Mouse (Mus musculus) CH12.LX (cell line): Measurements from ENCODE around the gene Ccnk. TPM values are rescaled to one million over a fixed set of nuclear protein-coding genes. Genes with fewer than 3 reads are reported as not detected.

Experiments used
- DNase-seq: peaks from one replicate; pipeline ENCODE4 v3.0.0-alpha.2; 2013; ENCODE audit errors: extremely low read depth
- H3K27ac ChIP-seq: 2 replicates; pipeline ENCODE4 v1.5.1; 2012; ENCODE audit warnings: low read depth, mild to moderate bottlenecking, control low read depth, moderate library complexity; ENCODE audit not compliant: insufficient read depth
- H3K27me3 ChIP-seq: replicated peaks from 2 replicates; pipeline ENCODE3; 2012; ENCODE audit warnings: inconsistent platforms
- H3K36me3 ChIP-seq, 2 experiments: replicated peaks in 1 of 2; 2 replicates each; pipeline versions ENCODE3 to v1.6.1; 2012; ENCODE audit warnings: inconsistent platforms in 1 of 2, low read length in 1 of 2, mild to moderate bottlenecking in 1 of 2, mixed read lengths in 1 of 2, moderate library complexity in 1 of 2; ENCODE audit not compliant: control insufficient read depth in 1 of 2, insufficient read depth in 1 of 2
- H3K4me1 ChIP-seq, 2 experiments: 2 replicates each; pipeline ENCODE4 v1.6.1; 2012; ENCODE audit warnings: inconsistent platforms in 1 of 2, moderate library complexity in 1 of 2; ENCODE audit not compliant: insufficient read depth in 2 of 2, control insufficient read depth in 1 of 2
- H3K4me2 ChIP-seq: 2 replicates; pipeline ENCODE4 v1.6.1; 2012; ENCODE audit warnings: low read depth, mild to moderate bottlenecking, control low read depth; ENCODE audit not compliant: poor library complexity, insufficient read depth, severe bottlenecking
- H3K4me3 ChIP-seq, 3 experiments: fragments of 150-350 bp in 1 of 3; sonication (generic) in 1 of 3; replicated peaks in 1 of 3; 2 replicates each; pipeline versions ENCODE3 to v1.5.1; 2011 to 2012; ENCODE audit warnings: low read depth in 2 of 3, low read length in 2 of 3, mild to moderate bottlenecking in 2 of 3, moderate library complexity in 2 of 3, control low read depth in 1 of 3, improper control_type of control experiment in 1 of 3, inconsistent platforms in 1 of 3, mixed read lengths in 1 of 3; ENCODE audit not compliant: poor library complexity in 1 of 3
- H3K79me2 ChIP-seq: replicated peaks from 2 replicates; pipeline ENCODE4 v1.6.1; 2012; ENCODE audit warnings: mild to moderate bottlenecking, moderate library complexity; ENCODE audit not compliant: control insufficient read depth, poor library complexity, insufficient read depth, severe bottlenecking; ENCODE audit errors: extremely low read depth
- H3K9ac ChIP-seq: 2 replicates; pipeline ENCODE4 v1.6.1; 2012; ENCODE audit warnings: low read depth, mild to moderate bottlenecking, control low read depth, moderate library complexity; ENCODE audit not compliant: insufficient read depth
- H3K9me3 ChIP-seq: replicated peaks from 2 replicates; pipeline ENCODE3; 2012; ENCODE audit warnings: low read length, inconsistent platforms, mixed read lengths
- CHD2 ChIP-seq: IDR thresholded peaks from 2 replicates; pipeline ENCODE4 v1.6.1; 2011; ENCODE audit warnings: low read length, improper control_type of control experiment
- CTCF ChIP-seq, 2 experiments: IDR thresholded peaks in 1 of 2; conservative IDR thresholded peaks in 1 of 2; 2 replicates each; pipeline ENCODE4 v1.5.1; 2011 to 2012; ENCODE audit warnings: low read depth in 2 of 2, low read length in 2 of 2, improper control_type of control experiment in 1 of 2, inconsistent platforms in 1 of 2, mild to moderate bottlenecking in 1 of 2, moderate library complexity in 1 of 2
- E2F4 ChIP-seq: IDR thresholded peaks from 2 replicates; pipeline ENCODE4 v1.6.1; 2011; ENCODE audit warnings: low read depth, low read length, improper control_type of control experiment; ENCODE audit not compliant: insufficient replicate concordance
- ETS1 ChIP-seq: conservative IDR thresholded peaks from 2 replicates; pipeline ENCODE4 v1.6.1; 2012; ENCODE audit warnings: low read depth, mild to moderate bottlenecking, inconsistent platforms, low read length, improper control_type of control experiment, moderate library complexity
- GABPA ChIP-seq: IDR thresholded peaks from 2 replicates; pipeline ENCODE4 v1.6.1; 2012; ENCODE audit warnings: low read depth, low read length, improper control_type of control experiment, inconsistent platforms; ENCODE audit not compliant: insufficient replicate concordance
- MAX ChIP-seq: IDR thresholded peaks from 2 replicates; pipeline ENCODE4 v1.6.1; 2011; ENCODE audit warnings: low read length, improper control_type of control experiment
- POLR2A ChIP-seq: IDR thresholded peaks from 2 replicates; pipeline ENCODE4 v1.6.1; 2011; ENCODE audit warnings: low read depth, mild to moderate bottlenecking, improper control_type of control experiment, low read length
- RCOR1 ChIP-seq: conservative IDR thresholded peaks from 2 replicates; pipeline ENCODE4 v1.6.1; 2012; ENCODE audit warnings: low read depth, mild to moderate bottlenecking, inconsistent platforms, low read length, improper control_type of control experiment
- SIN3A ChIP-seq: IDR thresholded peaks from 2 replicates; pipeline ENCODE4 v1.6.1; 2012; ENCODE audit warnings: low read length, improper control_type of control experiment, inconsistent platforms
- TCF12 ChIP-seq: IDR thresholded peaks from 2 replicates; pipeline ENCODE4 v1.6.1; 2014; ENCODE audit warnings: low read depth, mild to moderate bottlenecking, inconsistent platforms, low read length, improper control_type of control experiment
- ZC3H11A ChIP-seq: IDR thresholded peaks from 2 replicates; pipeline ENCODE4 v1.6.1; 2012; ENCODE audit warnings: low read depth, mild to moderate bottlenecking, inconsistent platforms, low read length, improper control_type of control experiment
- ZMIZ1 ChIP-seq: IDR thresholded peaks from 2 replicates; pipeline ENCODE4 v1.6.1; 2012; ENCODE audit warnings: low read depth, mild to moderate bottlenecking, inconsistent platforms, low read length, improper control_type of control experiment
- ZNF384 ChIP-seq: IDR thresholded peaks from 2 replicates; pipeline ENCODE4 v1.6.1; 2012; ENCODE audit warnings: low read depth, low read length, improper control_type of control experiment, inconsistent platforms
- dilution Hi-C: fragments of 300-500 bp; cut with MboI; formaldehyde crosslinking; loops from 2 replicates; pipeline ENCODE4 v1.14.3; 2020; ENCODE audit warnings: low sequenced_read_pairs; ENCODE audit not compliant: extremely low pct_unique_long_range_greater_than_20kb, extremely low pct_ligation_motif_present
- in situ Hi-C: fragments of 300-500 bp; cut with MboI; formaldehyde crosslinking; loops from 3 replicates; pipeline ENCODE4 v1.14.3; 2019; ENCODE audit warnings: low sequenced_read_pairs, low pct_ligation_motif_present, low pct_unique_long_range_greater_than_20kb, mixed read lengths
- polyA plus RNA-seq: library from polyadenylated mRNA; unstranded; fragments of >175 nt; gene quantifications from 2 replicates; pipeline ENCODE4 v1.2.1, GENCODE M21; 2012; ENCODE audit warnings: low read depth; ENCODE audit not compliant: insufficient read length
- total RNA-seq, 2 experiments: library from RNA; depleted of rRNA; stranded (reverse); fragments of 300-350 nt in 1 of 2; fragments of >200 nt in 1 of 2; gene quantifications; 2 replicates each; pipeline ENCODE4 v1.2.3; 2012 to 2014

Gene Ccnk
- total and polyA plus RNA-seq, 3 experiments, result 9.2 to 66.8 (median 10.1) TPM

DNA sequence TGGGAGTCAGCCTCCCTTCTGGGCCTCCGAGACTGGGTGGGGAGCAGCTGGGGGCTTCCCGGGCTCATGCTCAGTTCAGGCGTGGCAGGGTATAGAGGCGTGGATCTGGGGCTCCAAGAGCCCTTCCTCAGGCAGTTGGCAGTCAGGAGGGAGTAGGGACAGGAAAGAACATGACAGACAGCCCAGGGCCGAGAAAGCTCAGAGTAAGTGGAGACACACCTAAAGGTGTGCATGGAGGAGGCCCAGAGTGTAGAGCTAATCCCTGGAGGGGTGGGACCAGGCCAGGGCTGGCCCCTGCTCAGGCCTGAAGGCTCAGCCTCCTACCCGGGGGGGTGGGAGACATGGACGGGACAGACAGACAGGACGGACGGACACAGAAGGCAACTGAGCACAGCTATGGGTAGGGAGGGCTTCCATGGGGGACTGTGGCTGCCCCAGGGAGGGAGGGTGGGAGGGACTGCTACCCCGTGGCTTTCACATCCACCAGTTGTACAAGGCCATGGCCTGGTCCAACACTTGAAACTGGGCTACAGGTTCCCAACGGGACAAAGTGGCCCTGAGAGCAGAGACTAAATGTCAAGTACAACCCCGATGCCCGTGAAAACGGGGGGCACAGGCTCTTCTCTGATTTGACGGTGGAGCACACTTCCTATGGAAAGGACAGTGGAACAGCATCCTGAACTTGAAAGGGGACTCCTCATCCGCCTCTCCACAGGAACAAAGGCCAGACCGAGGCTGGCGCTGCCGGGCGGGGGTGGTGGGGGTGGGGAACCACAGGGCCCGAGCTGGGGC lies 40.6 kb downstream of the Ccnk start (continued):
- no peak for TF ChIP-seq ZMIZ1
- TF ChIP-seq, all 38 proteins: peak for 0

DNA sequence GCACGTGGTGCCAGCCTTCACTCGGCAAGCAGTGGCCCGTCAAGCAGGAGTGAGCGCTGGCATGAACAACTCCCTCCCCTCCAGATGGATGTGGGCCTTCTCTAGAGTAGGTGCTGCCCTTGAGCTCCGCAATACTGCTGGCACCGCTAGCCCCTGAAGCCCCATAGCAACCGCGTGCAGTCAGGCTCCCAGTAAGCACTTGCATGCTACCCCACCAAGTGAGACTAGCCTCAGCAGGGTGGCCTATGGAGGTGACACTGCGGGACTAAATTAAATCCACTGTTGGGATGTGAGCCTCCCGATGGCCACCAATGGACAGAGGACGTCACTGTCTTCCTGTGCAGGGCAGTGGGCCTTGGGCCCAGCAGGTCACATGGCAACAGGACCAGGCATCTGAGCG lies 41.2 kb downstream of the Ccnk start:
- H3K36me3 ChIP-seq, result peaks cover 0 to 67% of the 10 kb centered on the region in 2 experiments
- H3K27me3 ChIP-seq, result no peaks in the 10 kb centered on the region
- peaks cover 0 to 36% of the 10 kb centered on the region in 2 experiments; a peak in 2 of 4 replicates for H3K4me1 ChIP-seq
- no peak overlapping the region for H3K4me2 ChIP-seq
- no peak for DNase-seq
- H3K4me3 ChIP-seq, result no peak overlapping the region
- no peaks in the 10 kb centered on the region for H3K79me2 ChIP-seq
- dilution Hi-C loops (no loop called here), in situ Hi-C loops (no loop called here)
- no peaks in the 10 kb centered on the region for H3K9me3 ChIP-seq
- no peak overlapping the region for H3K27ac ChIP-seq
- TF ChIP-seq ETS1 (no peak), E2F4 (no peak), TCF12 (no peak), POLR2A (no peak), MAX (no peak), ZC3H11A (no peak), CHD2 (no peak), ZNF384 (no peak), RCOR1 (no peak), SIN3A (no peak)
- H3K9ac ChIP-seq, result no peak overlapping the region

DNA sequence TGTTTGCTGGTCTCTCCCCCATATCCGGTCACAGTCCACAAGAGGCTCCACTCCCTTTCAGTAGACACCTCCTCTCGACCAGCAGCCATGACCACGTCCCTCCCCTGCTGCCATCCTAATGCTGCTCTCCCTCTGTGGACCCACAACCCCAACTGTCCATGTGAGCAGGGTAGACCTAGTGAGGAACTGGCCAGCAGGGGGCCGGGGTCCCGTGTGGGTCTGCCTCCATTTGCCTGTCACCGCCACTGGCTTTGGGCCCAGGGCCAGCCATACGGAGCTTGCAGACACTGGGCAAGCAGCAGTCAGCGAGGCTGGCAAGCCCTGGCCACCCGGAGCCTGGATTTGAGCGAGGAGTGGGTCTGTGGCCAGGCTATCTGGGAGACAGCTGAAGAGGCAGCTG lies 41.8 kb downstream of the Ccnk start:
- H3K27me3 ChIP-seq, result no peaks in the 10 kb centered on the region

More for the DNA sequence above, 41.8 kb downstream of the Ccnk start:
- Histone ChIP-seq H3K9me3 (no peaks in the 10 kb centered on the region), H3K79me2 (no peaks in the 10 kb centered on the region), H3K36me3 (peaks cover 0 to 70% of the 10 kb centered on the region in 2 experiments), H3K4me2 (no peak overlapping the region), H3K4me1 (peaks cover 3 to 40% of the 10 kb centered on the region in 2 experiments; a peak in 2 of 4 replicates)
- DNase-seq, result no peak
- dilution Hi-C loops, result no loop called here
- TF ChIP-seq GABPA (no peak), CTCF (conservative IDR thresholded peaks at IDR 0.05 in 1 of 2, IDR thresholded peaks at IDR 0.05 in 1 of 2; ENCODE audit: low read depth in 2 of 2, low read length in 2 of 2) (0 out of 4 replicates have a peak, but pooled peaks of 1 of the 2 experiments have one; percentile 15)
- TF ChIP-seq, all 38 proteins: peak for 1
- H3K4me3 ChIP-seq, result no peak overlapping the region
- H3K27ac ChIP-seq, result no peak overlapping the region
- in situ Hi-C loops, result no loop called here
- H3K9ac ChIP-seq, result no peak overlapping the region
